Mouse (Mus musculus) layer of hippocampus, postnatal 36 days (tissue): ENCODE measurements around the gene Exoc2. TPM values are rescaled to one million over a fixed set of nuclear protein-coding genes. Genes with fewer than 3 reads are reported as not detected.

Experiments
- DNase-seq, 2 experiments: peaks; one replicate each; pipeline ENCODE4 v3.0.0; 2022
- total RNA-seq, 2 experiments: library from RNA; stranded (reverse); gene quantifications; 2 replicates each; pipeline ENCODE4 v1.2.3; 2021

The Exoc2 gene
- total RNA-seq, 2 experiments from 2014 or later: 37.4 to 37.7 TPM

GRCm38 (mm10) chr13:30891223-30891622 is 82.7 kb downstream of the Exoc2 start:
- DNase-seq: no peak

- DNase-seq: peak; percentile 29 to 55
Measured at GRCm38 (mm10) chr13:30888480-30888879, 85.4 kb downstream of the Exoc2 start.

- DNase-seq: no peak
Measured at GRCm38 (mm10) chr13:30880310-30880709, 93.6 kb downstream of the Exoc2 start.

GRCm38 (mm10) chr13:30879871-30880270 is 94.0 kb downstream of the Exoc2 start:
- DNase-seq: no peak

GRCm38 (mm10) chr13:30875825-30876224 is 98.1 kb downstream of the Exoc2 start:
- DNase-seq: no peak

GRCm38 (mm10) chr13:30873472-30873871 is 100.4 kb downstream of the Exoc2 start:
- DNase-seq: no peak

- DNase-seq: no peak
Measured at GRCm38 (mm10) chr13:30865486-30865885, 108.4 kb downstream of the Exoc2 start.

GRCm38 (mm10) chr13:30864042-30864441 is 109.9 kb downstream of the Exoc2 start:
- DNase-seq: no peak

- no peak for DNase-seq
Measured at GRCm38 (mm10) chr13:30858421-30858820, 115.5 kb downstream of the Exoc2 start.

GRCm38 (mm10) chr13:30850736-30851135 is 123.2 kb downstream of the Exoc2 start:
- no peak for DNase-seq

GRCm38 (mm10) chr13:30848001-30848400 is 125.9 kb downstream of the Exoc2 start:
- no peak for DNase-seq

- no peak for DNase-seq
Measured at GRCm38 (mm10) chr13:30846506-30846905, 127.4 kb downstream of the Exoc2 start.

GRCm38 (mm10) chr13:30843049-30843448 is 130.8 kb downstream of the Exoc2 start:
- no peak for DNase-seq

- DNase-seq: no peak
Measured at GRCm38 (mm10) chr13:30841843-30842242, 132.1 kb downstream of the Exoc2 start.

- no peak for DNase-seq
Measured at GRCm38 (mm10) chr13:30841306-30841705, 132.6 kb downstream of the Exoc2 start.

- DNase-seq: no peak
Measured at GRCm38 (mm10) chr13:30840700-30841099, 133.2 kb downstream of the Exoc2 start.

GRCm38 (mm10) chr13:30836342-30836741 is 137.6 kb downstream of the Exoc2 start:
- DNase-seq: no peak

- DNase-seq: no peak
Measured at GRCm38 (mm10) chr13:30834859-30835258, 139.0 kb downstream of the Exoc2 start.

- no peak for DNase-seq
Measured at GRCm38 (mm10) chr13:30834349-30834748, 139.5 kb downstream of the Exoc2 start.

- DNase-seq: no peak
Measured at GRCm38 (mm10) chr13:30833476-30834149, 140.3 kb downstream of the Exoc2 start.

GRCm38 (mm10) chr13:30831369-30831768 is 142.5 kb downstream of the Exoc2 start:
- DNase-seq: no peak

- no peak for DNase-seq
Measured at GRCm38 (mm10) chr13:30826511-30826910, 147.4 kb downstream of the Exoc2 start.

- DNase-seq: no peak
Measured at GRCm38 (mm10) chr13:30824903-30825302, 149.0 kb downstream of the Exoc2 start.

GRCm38 (mm10) chr13:30820555-30820954 is 153.3 kb downstream of the Exoc2 start:
- DNase-seq: no peak

GRCm38 (mm10) chr13:30819891-30820290 is 154.0 kb downstream of the Exoc2 start:
- DNase-seq: no peak
